Mouse (Mus musculus) gastrocnemius, postnatal 4 days (tissue): ENCODE results near the gene Itgb2l. TPM values are rescaled to one million over a fixed set of nuclear protein-coding genes. Genes with fewer than 3 reads are reported as not detected.

Experiments
- total RNA-seq, 2 experiments: library from RNA; stranded (reverse); gene quantifications; 2 replicates each; pipeline ENCODE4 v1.2.3; 2021

The Itgb2l gene
- total RNA-seq, 2 experiments from 2014 or later, result not detected

Other genes with a start within 250 kb of the Itgb2l start
- 100 to 1,000 TPM; 439 to 518 TPM for gene Sh3bgr, start 243.2 kb downstream of the Itgb2l start, total RNA-seq
- gene B3galt5, start 207.8 kb downstream of the Itgb2l start, total RNA-seq, result under 1 TPM; 0.10 to 0.23 TPM
- gene Pcp4, start 24.0 kb upstream of the Itgb2l start, total RNA-seq, result not detected